Mouse (Mus musculus): ENCODE results near the gene Naip2.
"Not testable (repeated sequence)": the region's sequence is repeated elsewhere in the genome, so short reads cannot be mapped to it uniquely, and the experiment has no call there.

GRCm38 (mm10) chr13:100213683-100214082 is 11.8 kb upstream of the Naip2 start:
- not testable (repeated sequence) for TF ChIP-seq CTCF (IDR thresholded peaks at IDR 0.05; ENCODE audit: low read depth, low read length); POLR2A (IDR thresholded peaks at IDR 0.05; ENCODE audit: insufficient read depth, low read length); EP300 (IDR thresholded peaks at IDR 0.05; ENCODE audit: insufficient read depth, low read depth, low read length)
